Mouse (Mus musculus): ENCODE data around the gene Atg5. TPM values are rescaled to one million over a fixed set of nuclear protein-coding genes. Genes with fewer than 3 reads are reported as not detected.

Gene Atg5
- polyA plus RNA-seq, 1 experiment: 7.7 TPM

GRCm38 (mm10) chr10:44306308-44306707, 38.1 kb downstream of the Atg5 start:
- TF ChIP-seq GATA1 (IDR thresholded peaks at IDR 0.05; ENCODE audit: borderline replicate concordance, low read length): no peak
- TF ChIP-seq FLI1 (IDR thresholded peaks at IDR 0.05; ENCODE audit: low read length): no peak
- H3K36me3 ChIP-seq (replicated peaks; ENCODE audit: low read length): peaks cover 38% of the 10 kb centered on the region
- no peak overlapping the region for H3K4me3 ChIP-seq (replicated peaks)

DNA sequence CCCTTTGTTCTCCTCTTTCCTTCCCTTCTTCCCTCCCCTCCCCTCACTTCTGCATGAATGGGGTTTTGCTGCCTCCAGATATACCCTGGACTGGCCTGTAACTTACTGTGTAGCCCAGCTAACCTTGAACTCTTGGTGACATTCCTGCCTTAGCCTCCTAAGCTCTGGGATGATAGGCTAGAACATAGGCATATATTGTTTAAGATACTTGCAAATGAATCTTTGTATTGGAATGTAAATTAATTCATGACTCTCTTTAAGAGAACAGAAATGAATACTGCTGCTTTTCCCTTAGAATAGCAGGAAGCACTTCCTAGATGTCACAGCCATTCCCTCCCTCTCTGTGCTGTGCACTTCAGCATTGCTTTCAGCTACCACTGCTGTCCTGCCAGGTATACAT, 40.1 kb downstream of the Atg5 start:
- H3K36me3 ChIP-seq (replicated peaks; ENCODE audit: low read length): peaks cover 37% of the 10 kb centered on the region
- no peaks in the 10 kb centered on the region for H3K9me3 ChIP-seq
- H3K4me1 ChIP-seq: no peaks in the 10 kb centered on the region
- TF ChIP-seq FLI1 (IDR thresholded peaks at IDR 0.05; ENCODE audit: low read length) (no peak), GATA1 (IDR thresholded peaks at IDR 0.05; ENCODE audit: borderline replicate concordance, low read length) (no peak)
- H3K27me3 ChIP-seq (replicated peaks): no peaks in the 10 kb centered on the region
- H3K4me3 ChIP-seq (replicated peaks): no peak overlapping the region

More at GRCm38 (mm10) chr10:44306308-44306707, 38.1 kb downstream of the Atg5 start:
- Histone ChIP-seq H3K27me3 (replicated peaks) (no peaks in the 10 kb centered on the region), H3K4me1 (no peaks in the 10 kb centered on the region), H3K9me3 (no peaks in the 10 kb centered on the region)

DNA sequence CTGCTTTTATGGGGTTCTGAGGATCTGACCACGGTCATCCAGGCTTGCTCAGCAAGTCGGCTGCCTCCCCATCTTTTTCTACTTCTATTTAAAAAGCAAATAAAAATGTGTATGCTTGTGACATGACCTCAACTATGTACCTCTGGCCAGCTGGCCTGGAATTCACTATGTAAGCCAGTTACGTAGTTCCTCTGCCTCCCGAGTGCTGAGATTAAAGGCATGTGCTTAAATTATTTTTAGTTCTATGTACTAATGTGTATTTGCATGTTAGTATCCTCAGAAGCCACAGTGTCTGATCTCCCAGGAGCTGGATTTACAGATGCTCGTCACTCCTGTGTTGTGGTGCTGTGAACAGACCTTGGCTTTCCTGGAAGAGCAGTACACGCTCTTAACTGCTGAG, 41.1 kb downstream of the Atg5 start:
- H3K36me3 ChIP-seq (replicated peaks; ENCODE audit: low read length): peaks cover 31% of the 10 kb centered on the region
- H3K4me1 ChIP-seq: no peaks in the 10 kb centered on the region
- TF ChIP-seq FLI1 (IDR thresholded peaks at IDR 0.05; ENCODE audit: low read length) (no peak), GATA1 (IDR thresholded peaks at IDR 0.05; ENCODE audit: borderline replicate concordance, low read length) (no peak)
- H3K4me3 ChIP-seq (replicated peaks): no peak overlapping the region
- H3K9me3 ChIP-seq: no peaks in the 10 kb centered on the region
- H3K27me3 ChIP-seq (replicated peaks): no peaks in the 10 kb centered on the region

DNA sequence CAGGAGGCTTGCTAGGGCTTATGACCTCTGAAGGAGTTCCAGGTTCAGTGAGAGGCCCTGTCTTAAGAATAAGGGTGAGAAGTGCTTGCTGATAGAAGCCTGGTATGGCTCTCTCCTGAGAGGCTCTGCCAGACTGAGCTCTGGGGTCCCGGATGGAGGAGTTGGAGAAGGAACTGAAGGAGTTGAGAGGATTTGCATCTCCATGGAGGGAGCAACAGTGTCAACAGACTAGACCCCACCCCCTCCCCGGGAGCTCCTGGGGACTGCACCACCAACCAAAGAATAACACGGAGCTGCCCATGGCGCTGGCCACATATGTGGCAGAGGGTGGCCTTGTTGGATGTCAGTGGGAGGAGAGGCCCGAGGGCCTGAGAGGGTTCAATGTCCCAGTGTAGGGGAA, 47.1 kb downstream of the Atg5 start:
- no peak for TF ChIP-seq GATA1 (IDR thresholded peaks at IDR 0.05; ENCODE audit: borderline replicate concordance, low read length)
- no peak for TF ChIP-seq FLI1 (IDR thresholded peaks at IDR 0.05; ENCODE audit: low read length)
- Histone ChIP-seq H3K9me3 (no peaks in the 10 kb centered on the region), H3K36me3 (replicated peaks; ENCODE audit: low read length) (peaks cover 34% of the 10 kb centered on the region), H3K4me1 (peaks cover 4% of the 10 kb centered on the region; the same call in 1 of the 2 replicates), H3K27me3 (replicated peaks) (no peaks in the 10 kb centered on the region), H3K4me3 (replicated peaks) (no peak overlapping the region)

DNA sequence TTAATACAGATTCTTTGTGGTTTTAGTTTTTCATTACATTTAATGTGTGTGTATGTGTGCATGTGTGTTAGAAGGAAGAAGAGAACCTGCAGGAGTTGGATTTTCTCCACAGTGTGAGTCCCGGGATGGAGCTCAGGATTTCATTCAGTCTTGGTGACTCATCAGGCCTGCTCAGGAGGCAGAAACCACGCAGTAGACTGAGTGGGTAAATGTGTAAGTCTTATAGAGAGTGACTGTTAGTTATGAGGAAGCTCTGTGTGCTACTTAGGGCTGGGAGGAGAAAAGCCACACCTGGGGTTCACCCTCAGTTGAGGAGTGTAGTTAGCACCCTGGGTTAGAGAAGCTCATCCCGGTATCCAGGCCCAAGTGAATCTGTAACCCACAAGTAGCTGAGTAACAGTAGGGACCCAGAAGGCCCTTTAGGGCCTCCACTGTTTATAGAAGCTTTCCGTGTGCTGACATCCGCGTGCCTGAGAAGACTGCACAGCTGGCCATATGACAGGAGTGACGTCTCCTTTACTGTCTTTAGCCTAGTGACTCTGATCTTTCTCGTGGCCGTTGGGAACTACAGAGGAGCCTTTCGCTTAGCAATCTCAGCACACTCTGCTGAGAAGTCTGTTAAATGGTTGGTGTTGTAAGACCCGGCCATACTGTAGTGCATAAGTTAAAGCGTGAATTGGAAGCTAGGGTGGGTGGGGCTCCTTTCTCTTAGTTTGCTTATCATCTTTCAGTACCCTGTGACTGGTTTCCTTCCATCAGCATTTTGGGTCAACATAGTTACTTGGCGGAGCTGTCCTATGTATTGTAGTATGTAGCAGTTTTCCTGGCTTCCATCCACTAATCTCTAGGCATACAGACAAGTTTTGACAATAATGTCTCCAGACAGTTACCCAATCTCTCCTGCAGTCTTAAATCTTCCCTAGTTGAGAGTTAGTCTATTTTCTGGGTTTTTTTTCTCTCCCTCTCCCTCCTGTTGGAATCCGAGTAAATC, 48.4 kb downstream of the Atg5 start:
- Histone ChIP-seq H3K9me3 (no peaks in the 10 kb centered on the region), H3K36me3 (replicated peaks; ENCODE audit: low read length) (peaks cover 42% of the 10 kb centered on the region), H3K4me3 (replicated peaks) (no peak overlapping the region), H3K27me3 (replicated peaks) (no peaks in the 10 kb centered on the region), H3K4me1 (peaks cover 9% of the 10 kb centered on the region)
- no peak for TF ChIP-seq FLI1 (IDR thresholded peaks at IDR 0.05; ENCODE audit: low read length)
- no peak for TF ChIP-seq GATA1 (IDR thresholded peaks at IDR 0.05; ENCODE audit: borderline replicate concordance, low read length)

- TF ChIP-seq GATA1 (IDR thresholded peaks at IDR 0.05; ENCODE audit: borderline replicate concordance, low read length): no peak
- no peak overlapping the region for H3K4me3 ChIP-seq (replicated peaks)
- peaks cover 40% of the 10 kb centered on the region for H3K4me1 ChIP-seq
- H3K9me3 ChIP-seq: no peaks in the 10 kb centered on the region
- peaks cover 32% of the 10 kb centered on the region for H3K36me3 ChIP-seq (replicated peaks; ENCODE audit: low read length)
- no peaks in the 10 kb centered on the region for H3K27me3 ChIP-seq (replicated peaks)
These were observed 54.0 kb downstream of the Atg5 start for GRCm38 (mm10) chr10:44322166-44322565.

DNA sequence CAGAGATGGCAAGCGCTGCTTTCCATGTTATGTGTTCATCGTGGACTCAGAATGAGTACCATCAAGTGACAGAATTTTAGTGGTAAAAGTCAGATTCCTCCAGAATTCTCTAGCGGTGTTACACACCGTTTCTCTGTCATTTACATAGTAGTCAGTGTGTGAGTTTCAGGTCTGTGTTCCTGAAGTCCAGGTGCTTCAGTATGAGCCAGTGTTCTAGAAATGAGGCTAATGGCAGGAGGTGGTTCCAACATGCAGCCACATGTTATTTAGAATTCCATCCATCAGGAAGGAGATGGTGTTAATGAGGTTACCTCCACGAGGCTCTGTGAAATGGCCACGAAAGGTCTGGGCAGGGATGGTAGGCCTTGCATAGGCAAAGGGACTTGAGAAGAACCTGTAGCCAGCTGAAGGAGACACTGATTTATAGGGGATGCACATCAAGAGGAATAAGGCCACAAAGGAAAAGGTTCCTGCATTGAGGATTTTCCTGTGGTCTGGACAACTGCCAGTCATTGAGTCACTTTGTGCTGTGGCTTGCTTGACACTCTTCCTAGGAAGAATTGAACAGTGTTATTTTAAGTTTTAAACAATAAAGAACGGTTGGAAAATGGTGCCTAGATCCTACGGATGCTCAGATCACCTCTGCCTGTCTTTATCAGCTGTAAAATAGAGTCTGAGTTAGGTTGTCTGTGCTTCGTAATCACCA, 55.1 kb downstream of the Atg5 start:
- Histone ChIP-seq H3K4me1 (peaks cover 43% of the 10 kb centered on the region), H3K9me3 (no peaks in the 10 kb centered on the region), H3K27me3 (replicated peaks) (no peaks in the 10 kb centered on the region), H3K4me3 (replicated peaks) (no peak overlapping the region), H3K36me3 (replicated peaks; ENCODE audit: low read length) (peaks cover 29% of the 10 kb centered on the region)
- TF ChIP-seq FLI1 (IDR thresholded peaks at IDR 0.05; ENCODE audit: low read length) (no peak), GATA1 (IDR thresholded peaks at IDR 0.05; ENCODE audit: borderline replicate concordance, low read length) (no peak)

GRCm38 (mm10) chr10:44323836-44324235, 55.7 kb downstream of the Atg5 start:
- Histone ChIP-seq H3K9me3 (no peaks in the 10 kb centered on the region), H3K4me1 (peaks cover 43% of the 10 kb centered on the region), H3K27me3 (replicated peaks) (no peaks in the 10 kb centered on the region), H3K4me3 (replicated peaks) (no peak overlapping the region), H3K36me3 (replicated peaks; ENCODE audit: low read length) (peaks cover 26% of the 10 kb centered on the region)
- TF ChIP-seq FLI1 (IDR thresholded peaks at IDR 0.05; ENCODE audit: low read length) (no peak), GATA1 (IDR thresholded peaks at IDR 0.05; ENCODE audit: borderline replicate concordance, low read length) (no peak)

- H3K27me3 ChIP-seq (replicated peaks): no peaks in the 10 kb centered on the region
- peaks cover 43% of the 10 kb centered on the region for H3K4me1 ChIP-seq
- H3K4me3 ChIP-seq (replicated peaks): no peak overlapping the region
These were observed 57.7 kb downstream of the Atg5 start for GRCm38 (mm10) chr10:44325551-44326500.

More at GRCm38 (mm10) chr10:44325551-44326500, 57.7 kb downstream of the Atg5 start:
- no peak for TF ChIP-seq GATA1 (IDR thresholded peaks at IDR 0.05; ENCODE audit: borderline replicate concordance, low read length)
- TF ChIP-seq FLI1 (IDR thresholded peaks at IDR 0.05; ENCODE audit: low read length): no peak
- no peaks in the 10 kb centered on the region for H3K9me3 ChIP-seq
- peaks cover 22% of the 10 kb centered on the region for H3K36me3 ChIP-seq (replicated peaks; ENCODE audit: low read length)

Data from megakaryocyte, embryonic 14.5 days (primary cell).